Mouse (Mus musculus) layer of hippocampus, postnatal 14 days (tissue): ENCODE measurements around the gene Zkscan2. TPM values are rescaled to one million over a fixed set of nuclear protein-coding genes. Genes with fewer than 3 reads are reported as not detected.

Experiments
- DNase-seq, 2 experiments: peaks; one replicate each; pipeline ENCODE4 v3.0.0; 2021 to 2022; ENCODE audit warnings: low spot score in 2 of 2, mixed read lengths in 1 of 2
- total RNA-seq, 2 experiments: library from RNA; stranded (reverse); gene quantifications; 2 replicates each; pipeline ENCODE4 v1.2.3; 2021

The Zkscan2 gene
- total RNA-seq, 2 experiments from 2014 or later, result 16.0 to 22.8 TPM

DNA sequence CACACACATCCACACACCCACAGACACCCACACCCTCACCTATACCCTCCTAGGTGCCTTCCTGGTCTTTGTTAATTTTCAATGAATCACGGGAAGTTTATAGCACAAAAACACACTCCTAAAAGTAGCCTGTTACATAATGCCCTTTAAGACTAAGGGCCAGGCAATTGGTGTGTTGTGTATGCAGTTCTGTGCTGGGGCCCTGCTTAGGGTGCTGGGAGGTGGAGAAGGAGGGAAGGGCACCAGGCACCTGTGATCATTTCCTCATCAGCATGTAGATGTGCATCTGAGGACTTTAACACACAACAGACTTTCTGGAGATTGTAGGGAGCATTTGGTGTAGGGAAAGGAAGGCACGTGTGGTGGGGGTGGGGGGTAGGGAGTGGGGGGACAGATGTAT, 51.5 kb downstream of the Zkscan2 start:
- DNase-seq, result no peak

DNA sequence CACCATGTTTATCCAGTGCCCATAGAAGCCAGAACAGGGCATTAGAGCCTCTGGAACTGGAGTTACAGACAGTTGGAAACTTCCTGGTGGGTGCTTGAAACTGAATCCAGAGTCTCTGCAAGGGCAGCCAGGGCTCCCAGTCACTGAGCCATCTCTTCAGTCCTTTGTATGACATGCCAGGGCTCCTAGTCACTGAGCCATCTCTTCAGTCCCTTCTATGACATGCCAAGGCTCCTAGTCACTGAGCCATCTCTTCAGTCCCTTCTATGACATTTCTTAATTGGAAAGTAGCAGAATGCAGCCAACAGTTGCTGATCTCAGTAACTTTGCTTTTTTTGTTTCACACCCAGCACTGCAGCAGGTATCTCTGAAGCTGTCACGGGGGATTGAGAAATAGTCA, 58.2 kb downstream of the Zkscan2 start:
- no peak for DNase-seq

DNA sequence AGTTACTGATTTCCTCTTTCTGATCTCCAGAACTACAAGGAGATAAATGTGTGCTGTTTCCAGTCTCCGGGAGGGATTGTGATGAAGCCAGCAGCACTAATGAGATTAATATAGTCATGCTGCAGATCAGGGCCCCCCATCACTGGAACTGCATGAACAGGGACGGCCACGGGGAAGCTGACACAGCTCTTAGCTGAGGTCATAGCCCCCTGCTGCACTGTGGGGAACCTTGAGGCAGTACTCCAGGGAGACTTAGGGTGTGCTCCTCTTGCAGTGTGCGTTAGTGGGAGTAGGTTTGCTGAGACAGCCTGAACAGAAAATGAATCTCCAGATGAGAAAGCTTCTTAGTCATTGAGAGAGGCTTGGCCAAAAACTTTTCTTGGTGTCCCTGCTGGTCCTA, 69.0 kb downstream of the Zkscan2 start:
- no peak for DNase-seq

DNA sequence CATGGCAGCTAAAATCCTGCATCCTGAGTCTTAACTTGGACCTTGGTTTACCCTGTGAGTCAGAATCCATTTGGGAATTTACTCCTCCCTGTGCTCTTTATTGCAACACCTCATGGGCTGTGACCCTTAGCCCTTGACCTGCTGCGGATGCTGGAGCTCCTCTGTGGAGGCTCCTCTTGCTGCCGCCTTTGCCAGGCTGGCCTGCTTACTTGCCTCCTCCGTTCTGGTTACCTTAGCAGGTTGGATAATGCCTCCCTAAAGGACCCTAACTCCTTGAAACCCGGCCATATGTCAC, 69.9 kb downstream of the Zkscan2 start:
- no peak for DNase-seq

DNA sequence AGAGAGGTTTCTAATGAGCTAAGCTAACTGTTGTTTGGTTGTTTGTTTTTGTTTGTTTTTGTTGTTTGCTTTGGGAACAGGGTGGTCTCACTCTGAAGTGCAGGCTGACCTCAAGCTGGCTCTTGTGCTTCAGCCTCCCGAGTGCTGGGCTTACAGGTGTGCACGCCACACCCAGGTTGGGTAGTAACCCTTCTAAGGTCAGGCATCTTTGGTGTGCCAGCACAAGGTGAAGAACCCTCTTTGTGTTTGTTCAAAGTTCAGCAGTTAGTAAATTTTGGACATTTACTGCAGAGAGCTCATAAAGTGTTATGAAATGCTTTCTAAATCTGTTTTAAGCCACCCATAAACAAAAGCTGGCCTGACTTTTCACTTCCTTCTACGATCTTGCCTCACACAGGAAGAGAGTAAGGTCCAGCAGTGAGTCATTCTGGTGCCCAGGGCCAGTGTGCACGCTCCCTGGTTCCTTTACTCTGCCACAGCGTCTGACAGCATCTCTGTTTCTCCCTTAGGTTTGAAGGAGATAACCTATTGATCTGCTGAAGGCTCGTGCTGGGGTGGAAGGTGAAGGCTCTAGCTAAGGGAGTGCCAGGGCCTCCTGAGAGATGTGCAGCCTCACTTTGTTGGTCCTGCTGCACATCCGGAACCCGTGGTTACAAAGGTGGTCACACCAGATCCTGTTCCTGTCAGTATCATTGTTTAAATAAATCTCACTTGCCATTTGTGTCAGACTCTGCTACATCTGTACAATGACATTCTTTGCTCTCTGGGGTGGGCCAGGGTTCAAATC, 70.4 kb downstream of the Zkscan2 start:
- DNase-seq, result no peak

Other genes with a start within 250 kb of the Zkscan2 start
- gene Lcmt1, start 130.7 kb downstream of the Zkscan2 start, total RNA-seq, result 10 to 100 TPM; 85.1 to 87.4 TPM
- gene Arhgap17, start 130.5 kb downstream of the Zkscan2 start, total RNA-seq, result 10 to 100 TPM; 20.0 to 22.6 TPM
- gene Aqp8, start 38.2 kb downstream of the Zkscan2 start, total RNA-seq, result not detected